Mouse (Mus musculus): ENCODE measurements at regions not wholly inside any gene's neighbourhood (a gene's known extent, or its start where the extent isn't known, plus 50 kb on each side); places are given as distances from the start of the nearest gene placed in this dataset.
"Not testable (repeated sequence)": the region's sequence is repeated elsewhere in the genome, so short reads cannot be mapped to it uniquely, and the experiment has no call there.

GRCm38 (mm10) chr8:68958701-68959100, 250.1 kb upstream of the Zfp930 start:
- DNase-seq = no peak

GRCm38 (mm10) chr8:68961981-68962380, 246.9 kb upstream of the Zfp930 start:
- no peak for DNase-seq

GRCm38 (mm10) chr8:68975773-68976172, 233.1 kb upstream of the Zfp930 start:
- no peak for DNase-seq

- no peak for DNase-seq
Observed at GRCm38 (mm10) chr8:68977159-68977558, 231.7 kb upstream of the Zfp930 start.

GRCm38 (mm10) chr8:68983181-68983580, 225.7 kb upstream of the Zfp930 start:
- DNase-seq = not testable (repeated sequence)

GRCm38 (mm10) chr8:68983691-68984090, 225.1 kb upstream of the Zfp930 start:
- DNase-seq = no peak

GRCm38 (mm10) chr8:68984487-68984886, 224.4 kb upstream of the Zfp930 start:
- peak; percentile 45 for DNase-seq

GRCm38 (mm10) chr8:68986425-68986824, 222.4 kb upstream of the Zfp930 start:
- DNase-seq = no peak
